In the genomic region with DNA sequence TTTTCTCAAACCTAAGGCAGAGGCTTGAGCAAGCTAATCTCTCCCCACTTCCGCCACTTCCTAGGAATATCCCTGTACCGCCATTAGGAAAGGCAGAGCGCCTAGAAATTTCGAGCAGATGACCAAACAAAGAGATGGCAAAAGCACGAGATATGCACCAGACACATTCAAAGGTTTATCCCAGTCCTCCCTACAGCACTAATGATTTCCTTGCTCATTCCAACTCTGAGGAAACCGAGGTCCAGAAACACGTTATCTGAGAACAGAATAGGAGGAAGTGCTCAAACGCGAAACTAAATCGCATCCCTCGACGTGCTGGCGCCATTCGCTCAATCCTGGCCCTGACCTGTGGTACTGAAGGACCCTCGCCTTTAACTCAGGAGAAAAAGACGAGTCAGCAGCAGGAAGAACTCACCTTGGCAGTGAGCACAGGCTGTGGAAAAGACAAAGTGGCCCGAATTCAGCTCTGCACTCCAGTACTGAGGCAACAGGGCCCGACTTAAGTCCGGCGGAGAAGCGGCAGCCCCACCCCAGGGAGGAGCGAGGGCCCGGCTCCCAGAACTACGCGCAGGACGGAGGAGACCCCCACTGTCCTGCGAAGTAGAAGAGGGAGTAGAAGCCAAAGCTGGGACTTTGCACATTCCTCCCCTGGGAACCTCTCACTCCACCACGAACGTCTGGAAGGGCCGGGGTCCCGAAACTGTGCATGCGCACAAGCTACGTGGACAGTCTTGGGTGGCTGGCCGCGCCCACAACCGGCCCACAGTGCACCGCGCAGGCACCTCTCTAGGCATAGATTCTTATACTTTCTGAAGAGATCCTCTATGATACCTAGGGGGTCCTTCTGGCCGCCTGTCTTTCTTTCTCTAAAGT, we compare ENCODE assay signal across 8 mouse cellular contexts. TPM values are rescaled to one million over a fixed set of nuclear protein-coding genes. Genes with fewer than 3 reads are reported as not detected.
DNase-seq lines count a peak whose midpoint lies in the region; ATAC-seq and TF ChIP-seq lines count a peak whose summit lies in the region.

Gene Akr1a1, minus strand, starts transcription at position 757 of the 873 bp plus-strand sequence.

- H3K4me2 ChIP-seq in heart, embryonic 12.5 days = peak within 1 kb of the TSS; percentile 90
- peak within 1 kb of the TSS; percentile 70 for H3K4me2 ChIP-seq in kidney, postnatal 0 days (ENCODE audit: low read length)
- H3K4me2 ChIP-seq in liver, embryonic 11.5 days = peak within 1 kb of the TSS; percentile 72
- H3K4me2 ChIP-seq in stomach, embryonic 14.5 days (replicated peaks; ENCODE audit: low read depth, low read length) = peak within 1 kb of the TSS; percentile 82

- peak; percentile 72; the same call in 1 of the 2 replicates for TF ChIP-seq POLR2A in brain, embryonic 14.5 days (IDR thresholded peaks at IDR 0.05; ENCODE audit: borderline replicate concordance, extremely low read depth, insufficient read depth, insufficient read length, poor library complexity, severe bottlenecking)

- peak within 1 kb of the TSS; percentile 94 for H3K27ac ChIP-seq in heart, embryonic 12.5 days (ENCODE audit: poor library complexity, severe bottlenecking)
- H3K27ac ChIP-seq in kidney, postnatal 0 days = peak within 1 kb of the TSS; percentile 95
- H3K27ac ChIP-seq in liver, embryonic 11.5 days (ENCODE audit: low read depth, low read length) = peak within 1 kb of the TSS; percentile 89
- peak within 1 kb of the TSS; percentile 95 for H3K27ac ChIP-seq in stomach, embryonic 14.5 days (ENCODE audit: low read length)

- H3K9me3 ChIP-seq in erythroblast, embryonic 14.5 days (ENCODE audit: control insufficient read depth, low read length) = no peaks in the 10 kb centered on the region
- no peaks in the 10 kb centered on the region for H3K9me3 ChIP-seq in heart, embryonic 12.5 days (replicated peaks)
- no peaks in the 10 kb centered on the region for H3K9me3 ChIP-seq in kidney, postnatal 0 days (replicated peaks; ENCODE audit: low read length)
- H3K9me3 ChIP-seq in liver, embryonic 11.5 days (ENCODE audit: control insufficient read depth, low read length) = no peaks in the 10 kb centered on the region
- no peaks in the 10 kb centered on the region for H3K9me3 ChIP-seq in stomach, embryonic 14.5 days (ENCODE audit: control insufficient read depth, low read depth, low read length)

- H3K4me1 ChIP-seq in erythroblast, embryonic 14.5 days (ENCODE audit: control insufficient read depth) = peaks cover 38% of the 10 kb centered on the region
- peaks cover 40% of the 10 kb centered on the region for H3K4me1 ChIP-seq in heart, embryonic 12.5 days (replicated peaks)
- peaks cover 4% of the 10 kb centered on the region; the same call in 1 of the 2 replicates for H3K4me1 ChIP-seq in kidney, postnatal 0 days (replicated peaks; ENCODE audit: insufficient read depth, low read length)
- H3K4me1 ChIP-seq in liver, embryonic 11.5 days (replicated peaks; ENCODE audit: control insufficient read depth, insufficient read depth, low read length) = peaks cover 17% of the 10 kb centered on the region
- H3K4me1 ChIP-seq in stomach, embryonic 14.5 days (ENCODE audit: control insufficient read depth, insufficient read depth, low read length) = peaks cover 16% of the 10 kb centered on the region; the same call in 1 of the 2 replicates

- peak; percentile 99 for DNase-seq in brain, embryonic 14.5 days (ENCODE audit: low read depth)
- DNase-seq in kidney, postnatal 0 days (ENCODE audit: low spot score) = peak; percentile 98
- DNase-seq in liver, embryonic 11.5 days (ENCODE audit: low spot score) = peak; percentile 87
- DNase-seq in naive thymus-derived CD4-positive, alpha-beta T cell, adult 2 months (ENCODE audit: low read depth) = peak; percentile 81

- no peak for TF ChIP-seq CTCF in C2C12 (IDR thresholded peaks at IDR 0.05; ENCODE audit: control insufficient read depth, insufficient read depth, insufficient read length)
- no peak for TF ChIP-seq CTCF in brain, embryonic 14.5 days (IDR thresholded peaks at IDR 0.05; ENCODE audit: borderline replicate concordance, extremely low read depth, insufficient read depth, insufficient read length)
- no peak for TF ChIP-seq CTCF in kidney, postnatal 0 days (IDR thresholded peaks at IDR 0.05; ENCODE audit: low read depth)

- peaks cover 29% of the 10 kb centered on the region for H3K36me3 ChIP-seq in C2C12 (ENCODE audit: control insufficient read depth, insufficient read depth)
- H3K36me3 ChIP-seq in erythroblast, embryonic 14.5 days (ENCODE audit: control insufficient read depth) = peaks cover 19% of the 10 kb centered on the region
- peaks cover 31% of the 10 kb centered on the region for H3K36me3 ChIP-seq in heart, embryonic 12.5 days
- peaks cover 8% of the 10 kb centered on the region for H3K36me3 ChIP-seq in kidney, postnatal 0 days (ENCODE audit: insufficient read depth, low read length)
- peaks cover 11% of the 10 kb centered on the region for H3K36me3 ChIP-seq in liver, embryonic 11.5 days (ENCODE audit: control insufficient read depth, insufficient read depth, low read length)
- peaks cover 13% of the 10 kb centered on the region; the same call in 1 of the 2 replicates for H3K36me3 ChIP-seq in stomach, embryonic 14.5 days (ENCODE audit: control insufficient read depth, insufficient read depth, low read length)

- H3K79me3 ChIP-seq in C2C12 (ENCODE audit: low read depth) = peaks cover 51% of the 10 kb centered on the region

- H3K79me2 ChIP-seq in C2C12 (ENCODE audit: control insufficient read depth, insufficient read depth) = peaks cover 55% of the 10 kb centered on the region

- no peaks in the 10 kb centered on the region for H3K27me3 ChIP-seq in C2C12 (ENCODE audit: control insufficient read depth, insufficient read depth, insufficient read length)
- H3K27me3 ChIP-seq in erythroblast, embryonic 14.5 days (ENCODE audit: control insufficient read depth) = no peaks in the 10 kb centered on the region
- H3K27me3 ChIP-seq in heart, embryonic 12.5 days (replicated peaks) = no peaks in the 10 kb centered on the region
- H3K27me3 ChIP-seq in kidney, postnatal 0 days (ENCODE audit: insufficient read depth, low read length) = no peaks in the 10 kb centered on the region
- H3K27me3 ChIP-seq in liver, embryonic 11.5 days (replicated peaks; ENCODE audit: control insufficient read depth, insufficient read depth, low read length) = no peaks in the 10 kb centered on the region
- no peaks in the 10 kb centered on the region for H3K27me3 ChIP-seq in stomach, embryonic 14.5 days (ENCODE audit: control insufficient read depth, insufficient read depth, low read length)

- WGBS in heart, embryonic 12.5 days = under 1% methylated on average over 39 of the region's 39 CpGs
- under 1% methylated on average over 39 of the region's 39 CpGs for WGBS in kidney, postnatal 0 days
- under 1% methylated on average over 39 of the region's 39 CpGs for WGBS in liver, embryonic 11.5 days
- under 1% methylated on average over 39 of the region's 39 CpGs for WGBS in stomach, embryonic 14.5 days

- H3K9ac ChIP-seq in heart, embryonic 12.5 days = peak within 1 kb of the TSS; percentile 97
- H3K9ac ChIP-seq in kidney, postnatal 0 days (ENCODE audit: low read depth, low read length) = peak within 1 kb of the TSS; percentile 87
- H3K9ac ChIP-seq in liver, embryonic 11.5 days (ENCODE audit: low read depth, low read length) = peak within 1 kb of the TSS; percentile 93
- peak within 1 kb of the TSS; percentile 96 for H3K9ac ChIP-seq in stomach, embryonic 14.5 days (replicated peaks; ENCODE audit: low read depth, low read length)

- H3K4me3 ChIP-seq in C2C12 (ENCODE audit: insufficient read depth, poor library complexity, severe bottlenecking) = peak within 1 kb of the TSS; percentile 83
- peak within 1 kb of the TSS; percentile 68 for H3K4me3 ChIP-seq in erythroblast, embryonic 14.5 days (replicated peaks)
- peak within 1 kb of the TSS; percentile 89 for H3K4me3 ChIP-seq in heart, embryonic 12.5 days
- H3K4me3 ChIP-seq in kidney, postnatal 0 days (replicated peaks; ENCODE audit: low read depth, low read length) = peak within 1 kb of the TSS; percentile 78
- H3K4me3 ChIP-seq in liver, embryonic 11.5 days (ENCODE audit: low read depth, low read length) = peak within 1 kb of the TSS; percentile 87
- peak within 1 kb of the TSS; percentile 93 for H3K4me3 ChIP-seq in stomach, embryonic 14.5 days (ENCODE audit: low read depth, low read length)

- peak within 1 kb of the TSS; percentile 92 for H3ac ChIP-seq in C2C12 (ENCODE audit: control insufficient read depth, insufficient read length, low read depth)

- ATAC-seq in heart, embryonic 12.5 days (ENCODE audit: insufficient number of reproducible peaks, low FRiP score) = peak; percentile 94
- peak; percentile 97 for ATAC-seq in kidney, postnatal 0 days (replicated peaks; ENCODE audit: low FRiP score, low read depth)
- peak; percentile 98 for ATAC-seq in liver, embryonic 11.5 days (replicated peaks; ENCODE audit: low FRiP score)
- ATAC-seq in stomach, embryonic 14.5 days (ENCODE audit: insufficient number of reproducible peaks, insufficient read depth, low FRiP score, low read depth) = peak; percentile 99

TF ChIP-seq in C2C12, 6 proteins besides CTCF, POLR2A, EP300 and RAD21:
- TF ChIP-seq USF1 (IDR thresholded peaks at IDR 0.05; ENCODE audit: low read depth) (no peak), FOSL1 (IDR thresholded peaks at IDR 0.05; ENCODE audit: insufficient read depth, low read length, poor library complexity, severe bottlenecking) (no peak), MAX (IDR thresholded peaks at IDR 0.05) (no peak), MYOD1 (IDR thresholded peaks at IDR 0.05; ENCODE audit: control insufficient read depth, insufficient read length, low read depth) (no peak), MYOG (IDR thresholded peaks at IDR 0.05; ENCODE audit: control insufficient read depth, extremely low read depth, insufficient read length) (no peak), CEBPB (IDR thresholded peaks at IDR 0.05; ENCODE audit: low read depth) (no peak)

RNA-seq across cellular contexts. Expression of gene Akr1a1, which starts in this region (rescaled TPM):
- 737 TPM for polyA plus RNA-seq in C2C12 (2012; fragmentation: generic; extraction: Trizol)
- 573 and 658 TPM in 2 replicates for polyA plus RNA-seq in brain, embryonic 14.5 days (2012; rRNA removed)
- polyA plus RNA-seq in erythroblast, embryonic 14.5 days (2012) = 6.7 and 7.0 TPM in 2 replicates
- polyA plus RNA-seq in heart, embryonic 12.5 days (2016; fragmentation: Nextera tagmentation; extraction: Ambion mirVana) = 550 and 559 TPM in 2 replicates
- 966 and 1,010 TPM in 2 replicates for polyA plus RNA-seq in kidney, postnatal 0 days (2015; fragmentation: Nextera tagmentation; extraction: Ambion mirVana)
- polyA plus RNA-seq in liver, embryonic 11.5 days (2014; fragmentation: Nextera tagmentation; extraction: Ambion mirVana) = 449 and 453 TPM in 2 replicates
- 781 and 795 TPM in 2 replicates for polyA plus RNA-seq in stomach, embryonic 14.5 days (2014; fragmentation: Nextera tagmentation; extraction: Ambion mirVana)

Comparison
In these comparisons a context has a peak if more than half of its experiments do, and no peak if none do; other contexts are left out.
1. Peak in every context shown above with its lines: DNase-seq, ATAC-seq, H3K4me3 ChIP-seq and H3K27ac ChIP-seq.
2. RNA of gene Akr1a1 (polyA plus RNA-seq): 966 to 1,010 TPM in kidney, postnatal 0 days, 781 to 795 TPM in stomach, embryonic 14.5 days, 737 TPM in C2C12 (single experiment), 573 to 658 TPM in brain, embryonic 14.5 days, 550 to 559 TPM in heart, embryonic 12.5 days and 449 to 453 TPM in liver, embryonic 11.5 days; 6.7 to 7.0 TPM in erythroblast, embryonic 14.5 days; every median in the first group is over 10 times any median in the second.